Mouse (Mus musculus): ENCODE measurements around the gene Cytip.

Cytip gene

GRCm38 (mm10) chr2:58166764-58167163 lies 28.6 kb downstream of the Cytip start:
- CTCF ChIA-PET, result no interaction called here
- POLR2A ChIA-PET, result no interaction called here

GRCm38 (mm10) chr2:58163457-58164181 lies 31.7 kb downstream of the Cytip start:
- CTCF ChIA-PET, result no interaction called here
- POLR2A ChIA-PET, result interaction anchor here in 1 of 4 experiments (0.5 kb wide), 1 partner anchor 385 kb away, joined by 3 read pairs; no protein-coding TSS in a partner anchor

DNA sequence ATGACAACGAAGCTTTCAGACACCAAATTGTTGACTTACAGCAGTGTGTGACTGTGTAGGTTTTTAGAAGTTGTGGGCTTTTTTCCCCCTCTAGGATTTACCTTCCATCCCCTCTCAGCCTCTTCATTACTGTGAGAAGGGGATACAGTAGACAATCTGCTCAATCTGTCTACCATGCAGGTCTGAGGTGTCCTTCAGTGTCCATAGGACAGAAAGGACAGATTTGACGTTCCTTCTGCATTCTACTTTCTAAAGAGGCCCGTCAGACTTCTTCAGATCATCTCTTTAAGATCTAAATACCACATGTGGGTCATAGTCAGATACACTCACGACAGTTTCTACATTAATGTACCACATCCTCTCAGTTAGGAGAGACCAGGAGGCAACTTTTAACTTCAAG lies 33.5 kb downstream of the Cytip start:
- CTCF ChIA-PET, result no interaction called here
- POLR2A ChIA-PET, result no interaction called here

GRCm38 (mm10) chr2:58160541-58161307 lies 34.6 kb downstream of the Cytip start:
- CTCF ChIA-PET, result interaction anchor here in 1 of 4 experiments (0.6 kb wide), 1 partner anchor 519 kb away, joined by 4 read pairs; no protein-coding TSS in a partner anchor

GRCm38 (mm10) chr2:58159880-58160279 lies 35.5 kb downstream of the Cytip start:
- ChIA-PET CTCF (no interaction called here), POLR2A (no interaction called here)

More at GRCm38 (mm10) chr2:58160541-58161307, 34.6 kb downstream of the Cytip start:
- POLR2A ChIA-PET, result interaction anchor here in 1 of 4 experiments (0.6 kb wide), 1 partner anchor 182 kb away, joined by 7 read pairs; no protein-coding TSS in a partner anchor

DNA sequence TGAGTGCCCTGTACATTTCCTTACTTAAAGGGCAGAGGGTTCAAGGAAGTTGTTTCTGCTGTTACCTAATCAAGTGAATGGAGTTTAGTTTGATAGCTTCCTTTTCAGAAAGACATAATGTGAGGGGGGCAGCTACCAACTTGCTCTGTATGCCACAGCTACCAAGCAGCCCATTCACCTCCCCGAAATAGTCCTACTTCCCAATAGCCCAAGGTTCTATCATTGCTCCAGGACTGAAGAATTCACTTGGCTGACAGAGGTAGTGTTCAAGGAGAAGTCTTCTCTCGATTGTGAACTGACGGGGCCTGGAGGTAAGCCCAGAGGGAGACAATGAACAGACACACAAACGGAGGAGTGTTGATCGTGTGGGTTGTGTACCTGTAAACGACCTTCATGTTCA lies 36.2 kb downstream of the Cytip start:
- ChIA-PET POLR2A (interaction anchor here in 1 of 4 experiments (0.6 kb wide), 1 partner anchor 1538 kb away, joined by 8 read pairs; no protein-coding TSS in a partner anchor), CTCF (no interaction called here)

DNA sequence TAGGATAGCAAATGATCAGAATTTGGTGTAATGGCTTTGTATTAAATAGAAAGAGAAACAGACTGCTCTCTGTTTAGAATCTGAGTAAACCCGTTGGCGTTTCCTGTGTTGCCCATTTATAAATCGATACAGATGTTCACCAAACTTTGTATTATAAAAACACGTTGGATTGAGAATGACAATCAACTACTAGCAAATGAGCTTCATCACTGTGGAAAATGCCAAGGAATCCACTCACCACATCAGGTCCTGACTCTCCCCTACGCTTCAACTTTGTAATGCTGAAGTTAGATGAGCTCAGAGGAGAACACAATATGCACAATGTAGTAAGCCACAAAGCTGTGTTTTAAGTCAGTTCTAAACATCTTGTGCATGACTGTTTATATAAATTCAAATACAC lies 36.8 kb downstream of the Cytip start:
- POLR2A ChIA-PET, result interaction anchor here in 1 of 4 experiments (0.6 kb wide), 1 partner anchor 1539 kb away, joined by 8 read pairs; no protein-coding TSS in a partner anchor

GRCm38 (mm10) chr2:58158107-58158506 lies 37.2 kb downstream of the Cytip start:
- POLR2A ChIA-PET, result no interaction called here
- CTCF ChIA-PET, result no interaction called here

More for the DNA sequence above, 36.8 kb downstream of the Cytip start:
- CTCF ChIA-PET, result no interaction called here

GRCm38 (mm10) chr2:58157466-58157865 lies 37.9 kb downstream of the Cytip start:
- POLR2A ChIA-PET, result no interaction called here
- CTCF ChIA-PET, result no interaction called here

GRCm38 (mm10) chr2:58156495-58157392 lies 38.6 kb downstream of the Cytip start:
- ChIA-PET POLR2A (no interaction called here), CTCF (no interaction called here)

DNA sequence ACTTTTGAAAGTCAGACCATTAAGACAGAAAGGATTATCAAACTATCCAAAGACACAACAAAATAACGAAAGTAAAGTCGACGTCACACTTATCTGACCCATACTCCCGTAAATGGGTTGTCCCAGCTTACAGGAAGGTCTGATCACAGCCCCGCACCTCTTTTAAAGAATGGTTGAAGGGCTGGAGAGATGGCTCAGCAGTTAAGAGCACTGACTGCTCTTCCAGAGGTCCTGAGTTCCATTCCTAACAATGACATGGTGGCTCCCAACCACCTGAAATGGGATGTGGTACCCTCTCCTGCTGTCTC lies 39.3 kb downstream of the Cytip start:
- POLR2A ChIA-PET, result no interaction called here

DNA sequence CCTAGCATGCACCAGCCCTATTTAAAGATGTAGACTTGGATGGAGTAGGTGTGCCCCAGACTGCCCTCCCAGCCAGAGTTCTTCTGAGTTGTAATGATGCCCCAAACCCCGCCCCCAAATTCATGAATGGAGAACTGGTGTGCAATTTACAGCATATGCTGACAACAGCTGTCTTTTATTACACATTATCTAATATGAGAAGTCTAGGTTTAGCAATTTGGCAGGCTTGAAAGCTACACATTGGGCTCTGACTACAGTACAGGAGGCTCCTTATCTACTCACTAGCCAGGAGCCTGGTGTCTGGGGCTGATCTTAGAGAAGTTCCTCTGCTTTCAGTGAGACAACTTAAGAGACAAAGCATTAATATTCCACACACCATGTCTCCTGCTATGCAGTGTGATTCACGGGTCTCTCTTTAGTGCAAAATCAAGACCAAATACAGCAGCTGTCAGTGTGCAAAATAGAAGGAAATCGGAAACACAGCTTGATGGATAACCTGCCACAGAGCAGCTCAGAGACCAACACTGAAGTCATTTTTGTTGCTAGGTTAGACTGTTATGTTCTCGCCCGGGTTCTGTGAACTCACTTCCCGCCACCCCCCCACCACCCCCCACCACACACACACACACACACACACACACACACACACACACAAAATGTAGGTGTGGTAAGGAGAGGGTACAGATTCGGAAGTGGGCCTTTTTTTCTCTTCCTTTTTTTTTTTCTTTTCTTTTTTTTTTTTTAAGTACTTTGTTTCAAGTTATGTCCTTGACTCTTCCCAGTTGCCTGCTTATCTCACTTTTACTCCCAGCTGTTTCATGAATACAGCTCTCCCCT lies 39.8 kb downstream of the Cytip start:
- ChIA-PET POLR2A (no interaction called here), CTCF (no interaction called here)

More for the DNA sequence above, 39.3 kb downstream of the Cytip start:
- CTCF ChIA-PET, result no interaction called here

- ChIA-PET CTCF (no interaction called here), POLR2A (no interaction called here)
Measured at GRCm38 (mm10) chr2:58154555-58154954, 40.8 kb downstream of the Cytip start.

DNA sequence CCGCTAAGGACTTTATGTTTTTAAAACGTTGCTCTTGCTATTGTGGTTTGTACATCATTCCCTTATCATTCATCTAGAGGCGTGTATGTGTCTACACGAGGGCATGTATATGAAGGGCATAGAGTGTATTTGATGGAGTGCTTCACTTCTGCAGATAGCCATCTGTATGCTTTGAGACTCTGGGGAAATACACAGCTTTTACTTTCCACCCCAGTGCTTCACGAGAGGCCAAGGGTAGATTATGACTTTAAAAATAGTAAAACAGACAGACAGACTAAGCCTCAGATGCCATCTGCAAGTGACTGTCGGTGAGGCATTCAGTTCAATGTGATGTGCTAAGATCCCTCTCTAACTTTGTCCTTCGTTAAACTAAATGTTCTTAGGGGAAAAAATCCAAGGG lies 41.6 kb downstream of the Cytip start:
- CTCF ChIA-PET, result no interaction called here
- POLR2A ChIA-PET, result no interaction called here

DNA sequence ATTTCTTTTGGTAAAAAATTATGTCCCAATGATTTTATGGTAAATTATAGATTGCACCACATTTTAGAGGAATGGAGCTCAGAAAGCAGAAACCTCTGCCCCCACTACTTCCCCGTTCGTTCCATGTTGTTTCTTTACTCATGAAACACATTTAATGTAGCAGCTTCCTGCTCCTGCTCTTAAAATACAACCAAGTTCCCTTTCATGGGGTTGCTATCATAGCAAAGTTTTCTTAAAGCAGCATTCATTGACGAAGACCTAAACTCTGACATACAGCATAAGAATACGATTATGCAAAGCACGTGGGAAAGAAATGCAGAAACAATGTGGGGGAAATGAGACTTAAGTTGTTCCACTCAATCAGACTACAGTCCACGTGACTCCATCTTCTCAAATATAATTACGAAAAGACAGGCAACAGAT lies 45.3 kb downstream of the Cytip start:
- POLR2A ChIA-PET, result no interaction called here
- CTCF ChIA-PET, result no interaction called here

DNA sequence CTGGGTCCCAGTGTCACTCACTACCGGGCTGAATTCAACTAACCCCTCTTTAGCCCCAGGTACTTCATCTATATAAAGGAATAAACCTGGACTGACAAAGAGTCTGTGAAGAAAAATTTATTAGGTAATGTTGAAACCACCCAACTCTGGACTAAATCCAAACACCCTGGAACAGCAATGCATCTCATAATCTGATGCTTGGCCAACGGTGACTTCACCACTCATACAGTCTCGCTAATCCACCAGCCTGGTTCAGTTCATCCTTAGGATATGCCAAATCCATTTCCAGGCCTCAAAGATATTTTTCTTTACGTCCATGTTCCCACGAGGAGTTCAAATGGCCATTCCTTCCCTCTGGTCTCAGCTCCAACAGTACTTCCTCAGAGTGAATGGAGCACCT lies 48.8 kb downstream of the Cytip start:
- CTCF ChIA-PET, result no interaction called here
- POLR2A ChIA-PET, result no interaction called here

- ChIA-PET CTCF (no interaction called here), POLR2A (no interaction called here)
Measured at GRCm38 (mm10) chr2:58140531-58140930, 54.8 kb downstream of the Cytip start.

DNA sequence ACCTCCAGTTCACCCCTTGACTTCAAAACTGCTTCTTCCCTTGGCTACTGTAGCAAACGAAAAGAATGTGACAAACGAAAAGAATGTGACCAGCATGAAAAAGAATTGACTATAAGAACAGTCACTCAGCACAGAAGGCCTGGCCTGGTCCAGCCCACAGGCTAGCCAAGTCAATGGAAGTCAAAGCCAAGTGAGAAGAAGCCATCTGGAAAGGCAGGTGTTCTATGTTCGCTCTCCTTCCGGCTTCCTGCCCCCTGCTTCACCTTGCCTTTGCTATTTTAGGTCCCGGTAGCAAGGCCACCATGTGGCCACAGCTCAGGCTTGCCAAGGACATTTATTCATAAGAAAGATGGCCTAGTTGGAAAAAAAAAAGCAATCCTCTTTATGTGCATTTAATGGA lies 56.7 kb downstream of the Cytip start:
- CTCF ChIA-PET, result no interaction called here
- POLR2A ChIA-PET, result no interaction called here

DNA sequence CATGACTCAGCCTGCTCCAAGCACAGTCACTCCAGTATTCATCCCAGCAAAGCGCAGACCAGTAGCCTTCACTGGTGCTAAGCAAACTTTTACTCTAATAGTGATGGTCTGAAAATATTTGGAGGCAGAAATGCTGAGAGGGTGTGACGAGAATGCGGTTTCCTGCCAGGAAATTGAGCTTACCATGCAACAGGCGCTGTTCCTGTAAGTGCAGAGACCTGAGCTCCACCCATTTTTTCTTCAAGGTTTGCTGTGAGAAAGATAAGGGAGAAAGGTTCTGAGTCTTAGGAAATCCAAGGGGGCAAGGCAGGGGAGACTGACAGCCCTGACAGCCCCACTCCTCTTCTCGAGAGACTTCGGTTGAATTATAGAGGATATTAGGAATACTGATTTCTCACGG lies 57.7 kb downstream of the Cytip start:
- POLR2A ChIA-PET, result no interaction called here
- CTCF ChIA-PET, result no interaction called here

GRCm38 (mm10) chr2:58136526-58136925 lies 58.8 kb downstream of the Cytip start:
- CTCF ChIA-PET, result no interaction called here

More at GRCm38 (mm10) chr2:58136526-58136925, 58.8 kb downstream of the Cytip start:
- POLR2A ChIA-PET, result no interaction called here

All from embryonic stem cell, embryonic (primary cell).